Mouse (Mus musculus) liver, embryonic 14.5 days (tissue): ENCODE results near the gene Mfsd2a. TPM values are rescaled to one million over a fixed set of nuclear protein-coding genes. Genes with fewer than 3 reads are reported as not detected.
A peak's percentile ranks its signal among the peaks of the same experiment; 100 is the strongest.

Experiments used
- ATAC-seq: fragments of 200-750 bp; cut with Nextera tagmentation; 2 replicates; pipeline ENCODE4 v1.8.0; 2017; ENCODE audit warnings: moderate number of reproducible peaks, mild to moderate bottlenecking, moderate library complexity; ENCODE audit not compliant: insufficient read depth
- DNase-seq, 3 experiments: peaks; one replicate each; pipeline ENCODE4 v3.0.0-alpha.2; 2012 to 2013; ENCODE audit warnings: low read depth in 3 of 3, low spot score in 3 of 3
- H3K27ac ChIP-seq: fragments of 300-500 bp; sonication (generic); 2 replicates; pipeline ENCODE4 v1.5.1; 2014; ENCODE audit warnings: moderate library complexity, mild to moderate bottlenecking, control low read depth, inconsistent platforms
- H3K27me3 ChIP-seq: fragments of 300-500 bp; sonication (generic); 2 replicates; pipeline ENCODE4 v1.6.1; 2014; ENCODE audit warnings: mild to moderate bottlenecking, low read length, moderate library complexity; ENCODE audit not compliant: control insufficient read depth, insufficient read depth
- H3K36me3 ChIP-seq: fragments of 300-500 bp; sonication (generic); replicated peaks from 2 replicates; pipeline ENCODE4 v1.6.1; 2014; ENCODE audit warnings: low read depth; ENCODE audit not compliant: control insufficient read depth, insufficient read depth
- H3K4me1 ChIP-seq, 2 experiments: fragments of 200-500 bp in 1 of 2; fragments of 300-500 bp in 1 of 2; sonication (generic) in 1 of 2; replicated peaks; 2 replicates each; pipeline ENCODE4 v1.6.1; 2012 to 2014; ENCODE audit warnings: antibody characterized with exemption in 1 of 2, inconsistent platforms in 1 of 2, low read length in 1 of 2; ENCODE audit not compliant: control insufficient read depth in 2 of 2, insufficient read depth in 2 of 2
- H3K4me2 ChIP-seq: fragments of 300-500 bp; sonication (generic); 2 replicates; pipeline ENCODE4 v1.6.1; 2014; ENCODE audit warnings: low read depth, mild to moderate bottlenecking, control low read depth, moderate library complexity
- H3K4me3 ChIP-seq, 2 experiments: fragments of 200-500 bp in 1 of 2; fragments of 300-500 bp in 1 of 2; sonication (generic) in 1 of 2; 2 replicates each; pipeline ENCODE4 v1.5.1; 2012 to 2014; ENCODE audit warnings: low read depth in 2 of 2, low read length in 2 of 2, mild to moderate bottlenecking in 2 of 2, control low read depth in 1 of 2, inconsistent platforms in 1 of 2, moderate library complexity in 1 of 2; ENCODE audit not compliant: insufficient read depth in 1 of 2
- H3K9ac ChIP-seq: fragments of 300-500 bp; sonication (generic); replicated peaks from 2 replicates; pipeline ENCODE4 v1.6.1; 2014; ENCODE audit warnings: mild to moderate bottlenecking, control low read depth, moderate library complexity
- H3K9me3 ChIP-seq: fragments of 300-500 bp; sonication (generic); 2 replicates; pipeline ENCODE4 v1.6.1; 2016; ENCODE audit warnings: low read length, mixed read lengths; ENCODE audit not compliant: control insufficient read depth
- CTCF ChIP-seq: IDR thresholded peaks from 2 replicates; pipeline ENCODE4 v1.5.1; 2016; ENCODE audit warnings: antibody characterized with exemption, low read depth, control low read depth
- EP300 ChIP-seq: IDR thresholded peaks from 2 replicates; pipeline ENCODE4 v1.6.1; 2016; ENCODE audit warnings: antibody characterized with exemption, low read depth
- WGBS: fragments of 180-500 bp; shearing (Covaris S2); extraction: QIAGEN DNeasy Blood & Tissue Kit; methylation state at CpG from one replicate; pipeline ENCODE4 v1.1.7; 2014; ENCODE audit not compliant: insufficient replicate concordance; 5-methylcytosine and 5-hydroxymethylcytosine counted together
- polyA plus RNA-seq, 2 experiments: library from polyadenylated mRNA; depleted of rRNA in 1 of 2; stranded (reverse) in 1 of 2; unstranded in 1 of 2; fragments of >200 nt; fragmentation: Nextera tagmentation in 1 of 2; extraction: Ambion mirVana in 1 of 2; gene quantifications; 2 replicates each; pipeline versions ENCODE4 v1.2.1 to v1.2.3; 2012 to 2014

Mfsd2a gene
- polyA plus RNA-seq, 2 experiments, result 0.03 to 0.22 TPM

DNA sequence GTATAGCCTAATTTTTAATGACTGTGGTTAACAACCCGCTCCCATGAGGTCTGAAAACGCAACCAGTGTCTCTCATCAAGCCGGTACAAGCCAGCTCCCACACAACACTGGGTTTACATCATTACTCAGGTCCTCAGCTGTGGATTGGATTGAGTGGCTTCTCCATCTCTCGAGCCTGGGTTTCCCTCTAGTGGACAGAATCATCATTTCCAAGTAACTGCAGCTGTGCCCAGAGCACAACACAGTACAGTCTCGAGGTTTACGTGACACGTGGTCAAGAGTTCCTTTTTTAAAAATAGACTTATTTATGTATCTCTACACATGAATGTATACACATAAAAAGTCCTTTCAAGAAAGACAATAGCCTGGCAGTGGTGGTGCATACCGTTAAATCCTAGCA is 24.1 kb upstream of the Mfsd2a start:
- no peak overlapping the region for H3K4me3 ChIP-seq
- no peaks in the 10 kb centered on the region for H3K9me3 ChIP-seq
- TF ChIP-seq EP300, result no peak
- peak; percentile 65 for TF ChIP-seq CTCF
- H3K4me2 ChIP-seq, result no peak overlapping the region
- ATAC-seq (peak; percentile 52), DNase-seq (no peak)
- no peak overlapping the region for H3K9ac ChIP-seq
- WGBS, result 20% methylated on average over 8 of the region's 8 CpGs
- no peaks in the 10 kb centered on the region for H3K36me3 ChIP-seq
- H3K4me1 ChIP-seq, result no peaks in the 10 kb centered on the region; a peak in 1 of 4 replicates
- H3K27ac ChIP-seq, result no peak overlapping the region
- H3K27me3 ChIP-seq, result peaks cover 8% of the 10 kb centered on the region; the same call in 1 of the 2 replicates

DNA sequence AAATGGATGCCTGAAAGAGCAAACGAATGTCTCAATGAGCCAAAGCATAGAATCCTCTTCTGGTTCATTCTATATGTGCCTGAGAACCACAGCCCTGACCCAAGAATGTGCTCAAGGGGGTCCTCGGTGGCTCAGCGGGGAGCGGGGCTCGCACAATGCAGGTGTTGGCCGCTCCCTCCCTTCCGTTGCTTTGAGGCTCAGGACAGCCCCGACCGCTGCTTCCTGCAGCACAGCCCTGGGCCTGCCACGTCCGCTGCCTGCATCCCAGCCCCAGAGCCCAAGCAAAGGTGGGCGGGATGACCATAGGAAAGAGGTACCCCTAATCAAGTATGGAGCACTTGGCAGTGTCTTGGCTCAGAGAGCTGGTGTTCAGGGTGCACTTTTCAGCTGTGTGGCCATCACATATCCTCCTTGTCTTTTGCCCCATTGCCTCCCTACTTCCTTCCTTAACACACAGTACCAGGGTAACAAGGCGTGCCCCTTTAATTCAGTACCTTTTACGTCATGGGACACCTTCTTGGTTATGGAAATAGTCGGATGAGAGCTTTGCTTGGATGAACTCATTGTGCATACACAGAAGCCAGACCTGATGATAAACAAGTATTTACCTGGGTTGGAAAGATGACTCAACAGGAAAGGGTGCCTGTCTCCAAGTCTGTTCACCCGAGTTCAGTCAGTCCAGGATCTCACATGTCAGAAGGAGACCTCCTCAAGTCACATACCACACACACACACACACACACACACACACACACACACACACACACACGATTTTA is 22.7 kb upstream of the Mfsd2a start:
- H3K4me1 ChIP-seq, result no peaks in the 10 kb centered on the region; a peak in 1 of 4 replicates
- WGBS, result 15% methylated on average over 17 of the region's 17 CpGs
- H3K27ac ChIP-seq, result no peak overlapping the region
- no peaks in the 10 kb centered on the region for H3K9me3 ChIP-seq
- ATAC-seq, result no peak
- no peak overlapping the region for H3K4me3 ChIP-seq
- TF ChIP-seq EP300 (no peak), CTCF (no peak)
- no peak overlapping the region for H3K4me2 ChIP-seq
- peaks cover 8% of the 10 kb centered on the region; the same call in 1 of the 2 replicates for H3K27me3 ChIP-seq
- DNase-seq, result no peak
- no peak overlapping the region for H3K9ac ChIP-seq
- no peaks in the 10 kb centered on the region for H3K36me3 ChIP-seq

DNA sequence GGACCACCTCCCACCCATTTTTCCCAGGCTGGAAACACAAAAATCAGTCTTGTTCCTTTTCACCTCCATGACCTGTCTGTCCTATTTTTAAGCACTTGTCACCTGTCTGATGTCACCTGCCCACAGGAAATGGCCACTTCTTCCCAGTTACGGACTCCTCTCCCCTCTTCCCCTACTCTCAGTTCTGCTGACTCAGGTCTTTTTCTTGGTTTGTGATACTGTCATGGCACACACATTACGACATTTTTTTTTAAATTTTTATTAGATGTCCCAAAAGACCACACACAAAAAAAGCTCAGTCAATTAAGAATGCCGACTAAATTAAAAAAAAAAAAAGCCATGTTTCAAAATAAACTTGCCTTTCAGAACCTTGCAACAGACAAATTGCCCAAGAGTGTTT is 21.5 kb upstream of the Mfsd2a start:
- ATAC-seq, result no peak
- H3K4me2 ChIP-seq, result no peak overlapping the region
- H3K9me3 ChIP-seq, result no peaks in the 10 kb centered on the region
- H3K4me3 ChIP-seq, result no peak overlapping the region
- no peaks in the 10 kb centered on the region for H3K36me3 ChIP-seq
- 53% methylated on average over 3 of the region's 3 CpGs for WGBS
- TF ChIP-seq CTCF, result no peak
- TF ChIP-seq EP300, result no peak
- peaks cover 8% of the 10 kb centered on the region; the same call in 1 of the 2 replicates for H3K27me3 ChIP-seq
- no peak overlapping the region for H3K9ac ChIP-seq
- no peak for DNase-seq
- H3K4me1 ChIP-seq, result no peaks in the 10 kb centered on the region; a peak in 1 of 4 replicates
- H3K27ac ChIP-seq, result no peak overlapping the region

DNA sequence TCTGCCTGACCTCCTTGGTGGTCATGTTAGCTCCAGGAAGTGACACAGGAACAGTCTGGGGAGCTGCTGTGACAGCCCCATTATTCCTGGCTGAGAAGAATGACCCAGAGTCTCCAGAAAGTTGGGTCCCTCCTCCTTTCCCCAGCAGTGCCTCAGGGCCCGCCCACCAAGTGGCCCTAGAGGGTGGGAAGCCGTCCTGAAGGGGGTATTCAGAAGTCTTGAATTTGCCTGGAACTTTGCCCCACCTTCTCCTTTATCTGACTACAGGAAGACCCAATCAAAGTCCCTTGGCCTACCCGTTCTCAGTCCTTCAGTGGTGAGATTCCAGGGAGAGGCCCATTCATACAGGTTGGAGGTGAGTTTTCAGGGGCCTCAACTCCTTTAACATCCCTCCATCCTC is 20.9 kb upstream of the Mfsd2a start:
- H3K4me3 ChIP-seq, result no peak overlapping the region
- H3K9me3 ChIP-seq, result no peaks in the 10 kb centered on the region
- WGBS, result 24% methylated on average over 3 of the region's 3 CpGs
- no peak overlapping the region for H3K4me2 ChIP-seq
- H3K27me3 ChIP-seq, result peaks cover 8% of the 10 kb centered on the region; the same call in 1 of the 2 replicates
- DNase-seq (no peak), ATAC-seq (no peak)
- H3K27ac ChIP-seq, result no peak overlapping the region
- TF ChIP-seq EP300 (no peak), CTCF (no peak)
- H3K9ac ChIP-seq, result no peak overlapping the region
- no peaks in the 10 kb centered on the region for H3K36me3 ChIP-seq
- H3K4me1 ChIP-seq, result no peaks in the 10 kb centered on the region; a peak in 1 of 4 replicates

DNA sequence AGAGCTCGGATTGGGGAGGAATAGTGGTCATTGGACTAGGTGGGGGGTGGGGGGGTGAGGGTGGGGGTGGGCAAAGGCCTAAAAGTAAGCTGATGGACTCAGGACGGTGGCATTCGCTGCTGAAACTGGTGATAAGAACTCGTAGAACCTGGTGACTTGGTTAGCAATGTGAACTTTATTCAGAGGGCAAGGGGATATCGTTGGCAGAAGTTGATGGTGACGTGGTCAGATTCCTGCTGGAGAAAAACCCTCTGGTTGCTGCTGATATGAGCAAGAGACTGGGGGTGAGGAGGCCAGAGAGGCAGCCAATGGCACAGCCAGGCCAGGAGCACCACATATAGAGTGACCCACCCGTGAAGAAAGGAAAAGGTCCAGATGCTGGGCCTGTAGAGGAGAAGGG is 20.2 kb upstream of the Mfsd2a start:
- Histone ChIP-seq H3K4me3 (no peak overlapping the region), H3K27me3 (peaks cover 8% of the 10 kb centered on the region; the same call in 1 of the 2 replicates), H3K27ac (no peak overlapping the region), H3K4me1 (no peaks in the 10 kb centered on the region; a peak in 1 of 4 replicates), H3K36me3 (no peaks in the 10 kb centered on the region), H3K4me2 (no peak overlapping the region), H3K9me3 (no peaks in the 10 kb centered on the region), H3K9ac (no peak overlapping the region)
- DNase-seq (no peak), ATAC-seq (no peak)
- TF ChIP-seq CTCF (no peak), EP300 (no peak)
- 24% methylated on average over 7 of the region's 7 CpGs for WGBS
